Mouse (Mus musculus) MEL (cell line): ENCODE data around the gene Opa3. TPM values are rescaled to one million over a fixed set of nuclear protein-coding genes. Genes with fewer than 3 reads are reported as not detected.
A peak's percentile ranks its signal among the peaks of the same experiment; 100 is the strongest.

Experiments
- DNase-seq: peaks from one replicate; pipeline ENCODE4 v3.0.0; 2011; ENCODE audit warnings: low read depth, low spot score
- H3K27ac ChIP-seq: 2 replicates; pipeline ENCODE4 v1.5.1; 2012; ENCODE audit warnings: low read depth, mild to moderate bottlenecking, control low read depth, low read length, moderate library complexity; ENCODE audit not compliant: control insufficient read depth
- H3K27me3 ChIP-seq, 2 experiments: fragments of 150-350 bp in 1 of 2; sonication (generic) in 1 of 2; 2 replicates each; pipeline ENCODE4 v1.6.1; 2012; ENCODE audit warnings: low read length in 2 of 2, mild to moderate bottlenecking in 2 of 2, improper control_type of control experiment in 1 of 2, moderate library complexity in 1 of 2; ENCODE audit not compliant: insufficient read depth in 2 of 2, control insufficient read depth in 1 of 2
- H3K36me3 ChIP-seq, 2 experiments: 2 replicates each; pipeline ENCODE4 v1.6.1; 2012 to 2014; ENCODE audit warnings: low read length in 2 of 2, improper control_type of control experiment in 1 of 2, inconsistent platforms in 1 of 2, mild to moderate bottlenecking in 1 of 2; ENCODE audit not compliant: insufficient read depth in 2 of 2, control insufficient read depth in 1 of 2
- H3K4me1 ChIP-seq, 2 experiments: fragments of 150-350 bp in 1 of 2; sonication (generic) in 1 of 2; 2 replicates each; pipeline ENCODE4 v1.6.1; 2012; ENCODE audit warnings: low read length in 2 of 2, improper control_type of control experiment in 1 of 2, mild to moderate bottlenecking in 1 of 2; ENCODE audit not compliant: insufficient read depth in 2 of 2, control insufficient read depth in 1 of 2
- H3K4me3 ChIP-seq, 2 experiments: fragments of 150-350 bp in 1 of 2; sonication (generic) in 1 of 2; 2 replicates each; pipeline ENCODE4 v1.5.1; 2012; ENCODE audit warnings: low read depth in 2 of 2, low read length in 2 of 2, mild to moderate bottlenecking in 2 of 2, moderate library complexity in 2 of 2, control low read depth in 1 of 2, improper control_type of control experiment in 1 of 2; ENCODE audit not compliant: control insufficient read depth in 1 of 2, insufficient read depth in 1 of 2
- H3K79me2 ChIP-seq: 2 replicates; pipeline ENCODE4 v1.6.1; 2012; ENCODE audit warnings: mild to moderate bottlenecking, low read length, moderate library complexity; ENCODE audit not compliant: control insufficient read depth, poor library complexity, insufficient read depth
- H3K9ac ChIP-seq: 2 replicates; pipeline ENCODE4 v1.6.1; 2012; ENCODE audit warnings: low read depth, mild to moderate bottlenecking, control low read depth, low read length, moderate library complexity; ENCODE audit not compliant: control insufficient read depth, poor library complexity, severe bottlenecking
- H3K9me3 ChIP-seq: fragments of 150-350 bp; sonication (generic); replicated peaks from 2 replicates; pipeline ENCODE4 v1.6.1; 2012; ENCODE audit warnings: mild to moderate bottlenecking, low read length, improper control_type of control experiment, moderate library complexity; ENCODE audit not compliant: insufficient read depth
- CHD2 ChIP-seq: IDR thresholded peaks from 2 replicates; pipeline ENCODE4 v1.6.1; 2011; ENCODE audit warnings: low read length, improper control_type of control experiment
- ELF1 ChIP-seq: IDR thresholded peaks from 2 replicates; pipeline ENCODE4 v1.6.1; 2014; ENCODE audit warnings: low read depth, mild to moderate bottlenecking, inconsistent platforms, low read length, improper control_type of control experiment, moderate library complexity
- EP300 ChIP-seq, 2 experiments: IDR thresholded peaks; 2 replicates each; pipeline ENCODE4 v1.6.1; 2011; ENCODE audit warnings: improper control_type of control experiment in 2 of 2, low read length in 2 of 2, low read depth in 1 of 2, mild to moderate bottlenecking in 1 of 2
- ETS1 ChIP-seq: IDR thresholded peaks from 2 replicates; pipeline ENCODE4 v1.6.1; 2012; ENCODE audit warnings: low read depth, mild to moderate bottlenecking, inconsistent platforms, low read length, improper control_type of control experiment, moderate library complexity
- GABPA ChIP-seq: IDR thresholded peaks from 2 replicates; pipeline ENCODE4 v1.6.1; 2012; ENCODE audit warnings: low read depth, mild to moderate bottlenecking, inconsistent platforms, low read length, improper control_type of control experiment, moderate library complexity
- GATA1 ChIP-seq: IDR thresholded peaks from 2 replicates; pipeline ENCODE4 v1.6.1; 2011; ENCODE audit warnings: low read depth, low read length, improper control_type of control experiment
- HCFC1 ChIP-seq: IDR thresholded peaks from 2 replicates; pipeline ENCODE4 v1.6.1; 2012; ENCODE audit warnings: low read depth, mild to moderate bottlenecking, inconsistent platforms, low read length, improper control_type of control experiment, moderate library complexity
- MAFK ChIP-seq: IDR thresholded peaks from 2 replicates; pipeline ENCODE4 v1.6.1; 2011; ENCODE audit warnings: low read depth, mild to moderate bottlenecking, low read length, improper control_type of control experiment, borderline replicate concordance
- MAZ ChIP-seq: IDR thresholded peaks from 2 replicates; pipeline ENCODE4 v1.6.1; 2012; ENCODE audit warnings: low read depth, mild to moderate bottlenecking, inconsistent platforms, low read length, improper control_type of control experiment
- MEF2A ChIP-seq: IDR thresholded peaks from 2 replicates; pipeline ENCODE4 v1.6.1; 2014; ENCODE audit warnings: low read depth, mild to moderate bottlenecking, inconsistent platforms, low read length, improper control_type of control experiment; ENCODE audit not compliant: poor library complexity, insufficient replicate concordance, severe bottlenecking; ENCODE audit errors: extremely low read depth
- MXI1 ChIP-seq: IDR thresholded peaks from 2 replicates; pipeline ENCODE4 v1.6.1; 2011; ENCODE audit warnings: mild to moderate bottlenecking, low read depth, low read length, improper control_type of control experiment
- MYB ChIP-seq: IDR thresholded peaks from 2 replicates; pipeline ENCODE4 v1.6.1; 2011; ENCODE audit warnings: mild to moderate bottlenecking, low read depth, low read length, improper control_type of control experiment
- NRF1 ChIP-seq: IDR thresholded peaks from 2 replicates; pipeline ENCODE4 v1.6.1; 2014; ENCODE audit warnings: low read depth, mild to moderate bottlenecking, inconsistent platforms, low read length, improper control_type of control experiment, moderate library complexity; ENCODE audit not compliant: poor library complexity, insufficient read depth, severe bottlenecking
- POLR2AphosphoS5 ChIP-seq: IDR thresholded peaks from 2 replicates; pipeline ENCODE4 v1.6.1; 2012; ENCODE audit warnings: low read depth, borderline replicate concordance, mild to moderate bottlenecking, inconsistent platforms, low read length, moderate library complexity, mixed read lengths
- RCOR1 ChIP-seq: IDR thresholded peaks from 2 replicates; pipeline ENCODE4 v1.6.1; 2012; ENCODE audit warnings: low read depth, mild to moderate bottlenecking, inconsistent platforms, low read length, improper control_type of control experiment
- SIN3A ChIP-seq: IDR thresholded peaks from 2 replicates; pipeline ENCODE4 v1.6.1; 2012; ENCODE audit warnings: low read length, improper control_type of control experiment, inconsistent platforms
- SMC3 ChIP-seq: IDR thresholded peaks from 2 replicates; pipeline ENCODE4 v1.6.1; 2011; ENCODE audit warnings: low read depth, low read length, improper control_type of control experiment
- TAL1 ChIP-seq: IDR thresholded peaks from 2 replicates; pipeline ENCODE4 v1.6.1; 2012; ENCODE audit warnings: mild to moderate bottlenecking, inconsistent platforms, low read length, moderate library complexity, mixed read lengths
- TBP ChIP-seq: IDR thresholded peaks from 2 replicates; pipeline ENCODE4 v1.8.0; 2011; ENCODE audit warnings: low read depth, low read length, improper control_type of control experiment
- USF1 ChIP-seq: IDR thresholded peaks from 2 replicates; pipeline ENCODE4 v1.6.1; 2014; ENCODE audit warnings: low read depth, mild to moderate bottlenecking, inconsistent platforms, low read length, improper control_type of control experiment, moderate library complexity
- USF2 ChIP-seq, 2 experiments: IDR thresholded peaks; 2 replicates each; pipeline ENCODE4 v1.6.1; 2011 to 2012; ENCODE audit warnings: improper control_type of control experiment in 2 of 2, low read length in 2 of 2, borderline replicate concordance in 1 of 2, inconsistent platforms in 1 of 2, low read depth in 1 of 2, mild to moderate bottlenecking in 1 of 2; ENCODE audit not compliant: insufficient read depth in 1 of 2
- ZC3H11A ChIP-seq: IDR thresholded peaks from 2 replicates; pipeline ENCODE4 v1.6.1; 2012; ENCODE audit warnings: low read depth, mild to moderate bottlenecking, inconsistent platforms, low read length, improper control_type of control experiment
- ZKSCAN1 ChIP-seq: IDR thresholded peaks from 2 replicates; pipeline ENCODE4 v1.6.1; 2012; ENCODE audit warnings: low read depth, mild to moderate bottlenecking, inconsistent platforms, low read length, improper control_type of control experiment, moderate library complexity
- ZMIZ1 ChIP-seq: IDR thresholded peaks from 2 replicates; pipeline ENCODE4 v1.6.1; 2012; ENCODE audit warnings: low read depth, mild to moderate bottlenecking, inconsistent platforms, low read length, improper control_type of control experiment, moderate library complexity
- polyA plus RNA-seq, 2 experiments: library from polyadenylated mRNA; stranded (reverse) in 1 of 2; unstranded in 1 of 2; fragments of >175 nt in 1 of 2; fragments of >200 nt in 1 of 2; gene quantifications; 2 replicates each; pipeline versions ENCODE4 v1.2.1 to v1.2.4; 2012; ENCODE audit warnings: low replicate concordance in 2 of 2, low read depth in 1 of 2; ENCODE audit not compliant: insufficient read length in 2 of 2, insufficient read depth in 1 of 2, missing spikeins in 1 of 2
- total RNA-seq: library from RNA; depleted of rRNA; stranded (reverse); fragments of 300-350 nt; gene quantifications from 2 replicates; pipeline ENCODE4 v1.2.3, GENCODE M21; 2012

Gene Opa3
- total and polyA plus RNA-seq, 3 experiments = 18.5 to 85.4 (median 37.2) TPM

GRCm38 (mm10) chr7:19231849-19232248 is 3.7 kb downstream of the Opa3 start:
- H3K27ac ChIP-seq = no peak overlapping the region
- peaks cover 58% of the 10 kb centered on the region for H3K79me2 ChIP-seq
- H3K9me3 ChIP-seq = no peaks in the 10 kb centered on the region
- H3K36me3 ChIP-seq = peaks cover 0 to 3% of the 10 kb centered on the region in 2 experiments; a peak in 3 of 4 replicates
- peaks cover 5 to 8% of the 10 kb centered on the region in 2 experiments for H3K4me1 ChIP-seq
- DNase-seq = no peak
- TF ChIP-seq GABPA (no peak), ZKSCAN1 (no peak), MAZ (no peak), MYB (no peak), TBP (no peak), TAL1 (no peak), ZMIZ1 (no peak)
- no peaks in the 10 kb centered on the region for H3K27me3 ChIP-seq
- H3K9ac ChIP-seq = no peak overlapping the region
- H3K4me3 ChIP-seq = no peak overlapping the region

- DNase-seq = no peak
- no peak for TF ChIP-seq NRF1
- 0 out of 2 replicates have a peak, but pooled peaks have one; percentile 9 for TF ChIP-seq MXI1
- Histone ChIP-seq H3K79me2 (peaks cover 43% of the 10 kb centered on the region), H3K4me1 (peaks cover 1 to 12% of the 10 kb centered on the region in 2 experiments), H3K27me3 (no peaks in the 10 kb centered on the region), H3K27ac (no peak overlapping the region), H3K4me3 (no peak overlapping the region), H3K9me3 (no peaks in the 10 kb centered on the region), H3K9ac (no peak overlapping the region), H3K36me3 (peaks cover 0 to 5% of the 10 kb centered on the region in 2 experiments; a peak in 3 of 4 replicates)
Measured at GRCm38 (mm10) chr7:19234652-19235051, 6.5 kb downstream of the Opa3 start.

- H3K27ac ChIP-seq = no peak overlapping the region
- TF ChIP-seq GATA1 = 0 out of 2 replicates have a peak, but pooled peaks have one; percentile 47
- TF ChIP-seq CHD2 = no peak
- no peak for TF ChIP-seq MEF2A
- peak; percentile 54 for TF ChIP-seq ETS1
- TF ChIP-seq USF1 = peak; percentile 11; the same call in 1 of the 2 replicates
- TF ChIP-seq USF2 (IDR thresholded peaks at IDR 0.05; ENCODE audit: borderline replicate concordance in 1 of 2, insufficient read depth in 1 of 2, low read depth in 1 of 2, low read length in 2 of 2) = no peak
- TF ChIP-seq ZC3H11A = no peak
- no peak for TF ChIP-seq POLR2AphosphoS5
- TF ChIP-seq HCFC1 = no peak
- TF ChIP-seq TBP = no peak
- no peak for TF ChIP-seq GABPA
- TF ChIP-seq MXI1 = 0 out of 2 replicates have a peak, but pooled peaks have one; percentile 19
- peak; percentile 78 for TF ChIP-seq SIN3A
- no peak for TF ChIP-seq MYB
- TF ChIP-seq RCOR1 = peak; percentile 31; the same call in 1 of the 2 replicates
- TF ChIP-seq EP300 (IDR thresholded peaks at IDR 0.05; ENCODE audit: low read depth in 1 of 2, low read length in 2 of 2) = no peak; a peak in 1 of 4 replicates
- no peak for TF ChIP-seq MAFK
- TF ChIP-seq SMC3 = no peak
- no peak for TF ChIP-seq ELF1
Measured at GRCm38 (mm10) chr7:19235092-19235671, 7.0 kb downstream of the Opa3 start.

More at GRCm38 (mm10) chr7:19235092-19235671, 7.0 kb downstream of the Opa3 start:
- Histone ChIP-seq H3K4me3 (no peak overlapping the region), H3K9ac (no peak overlapping the region), H3K36me3 (peaks cover 0 to 8% of the 10 kb centered on the region in 2 experiments; a peak in 3 of 4 replicates), H3K4me1 (peaks cover 0 to 16% of the 10 kb centered on the region in 2 experiments; a peak in 2 of 4 replicates), H3K9me3 (no peaks in the 10 kb centered on the region), H3K79me2 (peaks cover 39% of the 10 kb centered on the region), H3K27me3 (no peaks in the 10 kb centered on the region)
- peak; percentile 73 for DNase-seq
